ENCODE assay signal across 9 mouse cellular contexts in the genomic region with DNA sequence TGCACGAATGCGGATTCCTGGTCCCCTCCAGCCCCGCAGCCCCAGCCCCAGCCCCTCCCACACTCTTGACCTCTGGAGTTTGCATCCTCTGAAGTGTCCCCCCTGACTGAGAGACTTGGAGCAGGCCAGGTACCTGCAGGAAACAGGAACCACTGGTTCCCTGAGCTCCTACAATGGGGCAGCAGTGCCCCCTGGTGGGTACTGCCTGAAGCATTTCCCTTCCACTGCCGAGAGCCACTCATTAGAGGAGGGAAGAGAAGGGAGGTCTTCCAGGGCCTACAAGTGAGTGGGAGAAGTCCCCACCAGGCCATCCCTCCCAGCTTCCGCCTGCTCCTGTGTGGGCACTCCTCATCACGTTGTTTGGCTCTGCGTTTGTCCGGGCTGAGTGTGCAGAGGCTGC. TPM values are rescaled to one million over a fixed set of nuclear protein-coding genes. Genes with fewer than 3 reads are reported as not detected.
DNase-seq lines count a peak whose midpoint lies in the region; ATAC-seq and TF ChIP-seq lines count a peak whose summit lies in the region.
"Had no signal": no experiment of that assay in that cellular context is flagged by ENCODE, and none has a peak within 500 bp of the region (broad histone marks: within the 10 kb centered on the region; RNA-seq: fewer than 3 reads in every experiment).

No protein-coding gene starts in this region.

- no peak overlapping the region for H3K4me3 ChIP-seq in embryonic facial prominence, embryonic 13.5 days
- H3K4me3 ChIP-seq in kidney, embryonic 14.5 days (ENCODE audit: low read length), result no peak overlapping the region
- no peak overlapping the region for H3K4me3 ChIP-seq in liver, adult 2 months (ENCODE audit: insufficient read depth, low read depth, low read length)
- no peak overlapping the region for H3K4me3 ChIP-seq in neural tube, embryonic 11.5 days (ENCODE audit: low read depth, low read length)
- H3K4me3 ChIP-seq in stomach, embryonic 14.5 days (ENCODE audit: low read depth, low read length), result no peak overlapping the region
- H3K4me3 ChIP-seq: erythroblast, embryonic 14.5 days had no signal

- H3K79me2 ChIP-seq in liver, adult 2 months (ENCODE audit: control insufficient read depth, insufficient read depth, low read length), result no peaks in the 10 kb centered on the region

- peaks cover 14% of the 10 kb centered on the region for H3K4me1 ChIP-seq in embryonic facial prominence, embryonic 13.5 days
- 0 out of 2 replicates have a peak, but pooled peaks cover 3% of the 10 kb centered on the region for H3K4me1 ChIP-seq in kidney, embryonic 14.5 days (ENCODE audit: control insufficient read depth, insufficient read depth, low read length)
- peaks cover 14% of the 10 kb centered on the region for H3K4me1 ChIP-seq in liver, adult 2 months (ENCODE audit: control insufficient read depth, insufficient read depth, low read length)
- no peaks in the 10 kb centered on the region for H3K4me1 ChIP-seq in neural tube, embryonic 11.5 days (ENCODE audit: control insufficient read depth, insufficient read depth, low read length)
- no peaks in the 10 kb centered on the region for H3K4me1 ChIP-seq in stomach, embryonic 14.5 days (ENCODE audit: control insufficient read depth, insufficient read depth, low read length)

- WGBS in embryonic facial prominence, embryonic 13.5 days, result 10% methylated on average over 8 of the region's 8 CpGs
- WGBS in kidney, embryonic 14.5 days, result 6% methylated on average over 8 of the region's 8 CpGs
- WGBS in liver, adult 2 months, result 53% methylated on average over 8 of the region's 8 CpGs
- WGBS in neural tube, embryonic 11.5 days, result 9% methylated on average over 8 of the region's 8 CpGs
- WGBS in stomach, embryonic 14.5 days, result 15% methylated on average over 8 of the region's 8 CpGs

- 0 out of 2 replicates have a peak, but pooled peaks cover 4% of the 10 kb centered on the region for H3K36me3 ChIP-seq in embryonic facial prominence, embryonic 13.5 days
- H3K36me3 ChIP-seq in kidney, embryonic 14.5 days (ENCODE audit: control insufficient read depth, insufficient read depth, low read length), result no peaks in the 10 kb centered on the region
- no peaks in the 10 kb centered on the region; the same call in 1 of the 2 replicates for H3K36me3 ChIP-seq in liver, adult 2 months (ENCODE audit: control insufficient read depth, insufficient read depth, low read length)
- H3K36me3 ChIP-seq in neural tube, embryonic 11.5 days (ENCODE audit: control insufficient read depth, insufficient read depth, low read length), result no peaks in the 10 kb centered on the region
- no peaks in the 10 kb centered on the region for H3K36me3 ChIP-seq in stomach, embryonic 14.5 days (ENCODE audit: control insufficient read depth, insufficient read depth, low read length)

- H3K4me2 ChIP-seq in embryonic facial prominence, embryonic 13.5 days, result no peak overlapping the region
- no peak overlapping the region for H3K4me2 ChIP-seq in kidney, embryonic 14.5 days (replicated peaks; ENCODE audit: low read depth, low read length)
- H3K4me2 ChIP-seq in neural tube, embryonic 11.5 days (ENCODE audit: low read depth), result no peak overlapping the region
- H3K4me2 ChIP-seq in stomach, embryonic 14.5 days (replicated peaks; ENCODE audit: low read depth, low read length), result no peak overlapping the region

- peak; percentile 71 for DNase-seq in CD4-positive helper T cell, adult 2 months (ENCODE audit: low read depth, low spot score)
- peak; percentile 66 to 68 for DNase-seq in adrenal gland, postnatal 4 days (ENCODE audit: low spot score in 2 of 2)
- DNase-seq in heart, adult 8-10 months (ENCODE audit: low spot score), result peak; percentile 71
- DNase-seq in liver, adult 2 months (ENCODE audit: extremely low read depth, low read depth, low spot score), result peak; percentile 30
- DNase-seq in neural tube, embryonic 11.5 days (ENCODE audit: low spot score), result peak; percentile 88

- peak; percentile 3; the same call in 1 of the 2 replicates for ATAC-seq in embryonic facial prominence, embryonic 13.5 days (ENCODE audit: insufficient number of reproducible peaks, insufficient read depth, low FRiP score, low TSS enrichment, low read depth)
- ATAC-seq in kidney, embryonic 14.5 days (ENCODE audit: low FRiP score, low TSS enrichment), result peak; percentile 41; the same call in 1 of the 2 replicates
- ATAC-seq in neural tube, embryonic 11.5 days (ENCODE audit: insufficient read depth, low FRiP score, low TSS enrichment), result peak; percentile 49; the same call in 1 of the 2 replicates
- peak; percentile 47; the same call in 1 of the 2 replicates for ATAC-seq in stomach, embryonic 14.5 days (ENCODE audit: insufficient number of reproducible peaks, insufficient read depth, low FRiP score, low read depth)

- H3K27me3 ChIP-seq in embryonic facial prominence, embryonic 13.5 days, result no peaks in the 10 kb centered on the region
- no peaks in the 10 kb centered on the region; the same call in 1 of the 2 replicates for H3K27me3 ChIP-seq in kidney, embryonic 14.5 days (ENCODE audit: control insufficient read depth, insufficient read depth, low read length)
- H3K27me3 ChIP-seq in liver, adult 2 months (ENCODE audit: control insufficient read depth, insufficient read depth, low read length), result no peaks in the 10 kb centered on the region
- no peaks in the 10 kb centered on the region for H3K27me3 ChIP-seq in neural tube, embryonic 11.5 days (ENCODE audit: control insufficient read depth, insufficient read depth, low read length)
- H3K27me3 ChIP-seq in stomach, embryonic 14.5 days (ENCODE audit: control insufficient read depth, insufficient read depth, low read length), result no peaks in the 10 kb centered on the region

- no peak overlapping the region for H3K27ac ChIP-seq in embryonic facial prominence, embryonic 13.5 days
- H3K27ac ChIP-seq in kidney, embryonic 14.5 days (ENCODE audit: low read depth, low read length), result no peak overlapping the region
- H3K27ac ChIP-seq in liver, adult 2 months (replicated peaks; ENCODE audit: insufficient read depth, low read depth, low read length), result no peak overlapping the region
- H3K27ac ChIP-seq in neural tube, embryonic 11.5 days (ENCODE audit: low read depth, low read length), result no peak overlapping the region
- no peak overlapping the region for H3K27ac ChIP-seq in stomach, embryonic 14.5 days (ENCODE audit: low read length)

- H3K9me3 ChIP-seq in embryonic facial prominence, embryonic 13.5 days, result no peaks in the 10 kb centered on the region
- H3K9me3 ChIP-seq in kidney, embryonic 14.5 days (ENCODE audit: control insufficient read depth, low read length), result no peaks in the 10 kb centered on the region
- H3K9me3 ChIP-seq in neural tube, embryonic 11.5 days (ENCODE audit: control insufficient read depth, low read length), result no peaks in the 10 kb centered on the region
- H3K9me3 ChIP-seq in stomach, embryonic 14.5 days (ENCODE audit: control insufficient read depth, low read depth, low read length), result no peaks in the 10 kb centered on the region

- peak; percentile 94 for TF ChIP-seq CTCF in liver, adult 2 months (IDR thresholded peaks at IDR 0.05; ENCODE audit: low read depth, low read length)

- peak overlapping the region; percentile 49; the same call in 1 of the 2 replicates for H3K9ac ChIP-seq in embryonic facial prominence, embryonic 13.5 days
- no peak overlapping the region for H3K9ac ChIP-seq in kidney, embryonic 14.5 days (ENCODE audit: low read depth, low read length)
- no peak overlapping the region for H3K9ac ChIP-seq in liver, adult 2 months (ENCODE audit: low read depth, low read length)
- no peak overlapping the region for H3K9ac ChIP-seq in neural tube, embryonic 11.5 days (ENCODE audit: low read length)
- no peak overlapping the region for H3K9ac ChIP-seq in stomach, embryonic 14.5 days (replicated peaks; ENCODE audit: low read depth, low read length)

- TF ChIP-seq POLR2A in liver, adult 2 months (IDR thresholded peaks at IDR 0.05; ENCODE audit: extremely low read depth, insufficient read depth, low read length), result no peak

RNA-seq across cellular contexts. Expression of gene Cd82, which starts 44.5 kb away (rescaled TPM):
- 10 to 100 TPM; 68.7 to 73.7 TPM for total RNA-seq in adrenal gland, postnatal 4 days (2021)
- polyA plus RNA-seq in embryonic facial prominence, embryonic 13.5 days (2015; fragmentation: Nextera tagmentation; extraction: Ambion mirVana), result 34.8 and 40.4 TPM in 2 replicates
- 10 to 100 TPM; 15.6 to 24.4 (median 17.1) TPM for total RNA-seq in heart, adult 8-10 months (2022)
- 17.4 and 27.4 TPM in 2 replicates for polyA plus RNA-seq in kidney, embryonic 14.5 days (2014; fragmentation: Nextera tagmentation; extraction: Ambion mirVana)
- 76.1 and 81.6 TPM in 2 replicates for total RNA-seq in liver, adult 2 months (2014; rRNA removed)
- polyA plus RNA-seq in liver, adult 2 months (2012; rRNA removed), result 140 and 148 TPM in 2 replicates
- polyA plus RNA-seq in neural tube, embryonic 11.5 days (2014; fragmentation: Nextera tagmentation; extraction: Ambion mirVana), result 5.4 and 7.3 TPM in 2 replicates
- polyA plus RNA-seq in stomach, embryonic 14.5 days (2014; fragmentation: Nextera tagmentation; extraction: Ambion mirVana), result 45.3 and 48.9 TPM in 2 replicates

Comparison
In these comparisons a context has a peak if more than half of its experiments do, and no peak if none do; other contexts are left out.
1. DNase-seq: peak in every context shown above with its lines; median percentile 88 in neural tube, embryonic 11.5 days; 71 in CD4-positive helper T cell, adult 2 months; 71 in heart, adult 8-10 months; 67 in adrenal gland, postnatal 4 days; 30 in liver, adult 2 months.